Mouse (Mus musculus) forebrain, postnatal 0 days (tissue): ENCODE results near the gene Cdh20. TPM values are rescaled to one million over a fixed set of nuclear protein-coding genes. Genes with fewer than 3 reads are reported as not detected.

Source experiments
- ATAC-seq: fragments of 200-750 bp; cut with Nextera tagmentation; 2 replicates; pipeline ENCODE4 v1.8.0; 2017; ENCODE audit warnings: mild to moderate bottlenecking, moderate library complexity
- DNase-seq: peaks from one replicate; pipeline ENCODE4 v3.0.0-alpha.2; 2015
- H3K27ac ChIP-seq: fragments of 300-500 bp; sonication (generic); 2 replicates; pipeline ENCODE4 v1.5.1; 2014; ENCODE audit warnings: low read depth, mild to moderate bottlenecking, antibody characterized with exemption, low read length, moderate library complexity, mixed read lengths
- H3K27me3 ChIP-seq: fragments of 300-500 bp; sonication (generic); 2 replicates; pipeline ENCODE4 v1.6.1; 2014; ENCODE audit warnings: mild to moderate bottlenecking, low read length, mixed read lengths; ENCODE audit not compliant: insufficient read depth
- H3K36me3 ChIP-seq: fragments of 300-500 bp; sonication (generic); 2 replicates; pipeline ENCODE4 v1.6.1; 2014; ENCODE audit warnings: mild to moderate bottlenecking, moderate library complexity; ENCODE audit not compliant: insufficient read depth
- H3K4me1 ChIP-seq: fragments of 300-500 bp; sonication (generic); 2 replicates; pipeline ENCODE4 v1.6.1; 2014; ENCODE audit warnings: antibody characterized with exemption; ENCODE audit not compliant: insufficient read depth
- H3K4me2 ChIP-seq: fragments of 300-500 bp; sonication (generic); 2 replicates; pipeline ENCODE4 v1.6.1; 2014; ENCODE audit warnings: low read depth, mild to moderate bottlenecking, moderate library complexity
- H3K4me3 ChIP-seq: fragments of 300-500 bp; sonication (generic); 2 replicates; pipeline ENCODE4 v1.5.1; 2014; ENCODE audit warnings: low read depth, low read length, mixed read lengths
- H3K9ac ChIP-seq: fragments of 300-500 bp; sonication (generic); 2 replicates; pipeline ENCODE4 v1.6.1; 2014; ENCODE audit warnings: mild to moderate bottlenecking
- H3K9me3 ChIP-seq: fragments of 300-500 bp; sonication (generic); 2 replicates; pipeline ENCODE4 v1.6.1; 2016; ENCODE audit warnings: low read length
- CTCF ChIP-seq: sonication (generic); IDR thresholded peaks from 2 replicates; pipeline ENCODE4 v1.5.1; 2016; ENCODE audit warnings: antibody characterized with exemption, control low read depth, low read depth
- WGBS: fragments of 180-500 bp; shearing (Covaris S2); extraction: QIAGEN DNeasy Blood & Tissue Kit; methylation state at CpG from one replicate; pipeline ENCODE4 v1.1.7; 2014; 5-methylcytosine and 5-hydroxymethylcytosine counted together
- polyA plus RNA-seq: library from polyadenylated mRNA; unstranded; fragments of >200 nt; fragmentation: Nextera tagmentation; extraction: Ambion mirVana; gene quantifications from 2 replicates; pipeline ENCODE4 v1.2.1, GENCODE M21; 2015
- total RNA-seq: library from RNA; depleted of rRNA; stranded (reverse); fragments of >200 nt; gene quantifications from 2 replicates; pipeline ENCODE4 v1.2.3, GENCODE M21; 2014

The Cdh20 gene
- total and polyA plus RNA-seq, 2 experiments from 2014 or later, result 2.0 to 6.4 TPM

- no peak for ATAC-seq
- Histone ChIP-seq H3K9me3 (no peaks in the 10 kb centered on the region), H3K27ac (no peak overlapping the region), H3K36me3 (no peaks in the 10 kb centered on the region), H3K27me3 (no peaks in the 10 kb centered on the region), H3K4me2 (no peak overlapping the region), H3K4me3 (no peak overlapping the region), H3K9ac (no peak overlapping the region), H3K4me1 (no peaks in the 10 kb centered on the region)
- 83% methylated on average over 2 of the region's 2 CpGs for WGBS
- no peak for DNase-seq
- TF ChIP-seq CTCF, result no peak
Observed at GRCm38 (mm10) chr1:104828106-104828505, 59.8 kb downstream of the Cdh20 start.

GRCm38 (mm10) chr1:104838206-104838915, 70.0 kb downstream of the Cdh20 start:
- no peak for TF ChIP-seq CTCF

GRCm38 (mm10) chr1:104839051-104839450, 70.7 kb downstream of the Cdh20 start:
- H3K9me3 ChIP-seq, result no peaks in the 10 kb centered on the region
- H3K4me1 ChIP-seq, result peaks cover 10% of the 10 kb centered on the region
- TF ChIP-seq CTCF, result no peak
- H3K27ac ChIP-seq, result no peak overlapping the region
- no peak overlapping the region for H3K9ac ChIP-seq
- H3K4me2 ChIP-seq, result no peak overlapping the region
- ATAC-seq, result no peak
- no peak overlapping the region for H3K4me3 ChIP-seq
- no peak for DNase-seq
- H3K27me3 ChIP-seq, result no peaks in the 10 kb centered on the region
- no peaks in the 10 kb centered on the region for H3K36me3 ChIP-seq

More at GRCm38 (mm10) chr1:104838206-104838915, 70.0 kb downstream of the Cdh20 start:
- Histone ChIP-seq H3K4me2 (no peak overlapping the region), H3K4me1 (peaks cover 10% of the 10 kb centered on the region), H3K27ac (peak overlapping the region; percentile 57), H3K4me3 (no peak overlapping the region), H3K36me3 (no peaks in the 10 kb centered on the region), H3K9ac (no peak overlapping the region), H3K27me3 (no peaks in the 10 kb centered on the region), H3K9me3 (no peaks in the 10 kb centered on the region)
- 22% methylated on average over 4 of the region's 4 CpGs for WGBS
- DNase-seq (peak; percentile 64), ATAC-seq (peak; percentile 90)

- WGBS, result 15% methylated on average over 2 of the region's 2 CpGs
- ATAC-seq (no peak), DNase-seq (no peak)
- H3K4me2 ChIP-seq, result no peak overlapping the region
- H3K27ac ChIP-seq, result no peak overlapping the region
- no peaks in the 10 kb centered on the region for H3K4me1 ChIP-seq
- H3K4me3 ChIP-seq, result no peak overlapping the region
- H3K9me3 ChIP-seq, result no peaks in the 10 kb centered on the region
- no peak overlapping the region for H3K9ac ChIP-seq
- no peaks in the 10 kb centered on the region for H3K27me3 ChIP-seq
- TF ChIP-seq CTCF, result no peak
- no peaks in the 10 kb centered on the region for H3K36me3 ChIP-seq
Observed at GRCm38 (mm10) chr1:104848256-104848919, 80.1 kb downstream of the Cdh20 start.

- no peak for TF ChIP-seq CTCF
- no peaks in the 10 kb centered on the region for H3K27me3 ChIP-seq
- no peak overlapping the region for H3K9ac ChIP-seq
- no peak overlapping the region for H3K4me3 ChIP-seq
- H3K27ac ChIP-seq, result no peak overlapping the region
- DNase-seq (no peak), ATAC-seq (no peak)
- no peak overlapping the region for H3K4me2 ChIP-seq
- H3K9me3 ChIP-seq, result no peaks in the 10 kb centered on the region
- WGBS, result 23% methylated on average over 4 of the region's 4 CpGs
- no peaks in the 10 kb centered on the region for H3K4me1 ChIP-seq
- H3K36me3 ChIP-seq, result no peaks in the 10 kb centered on the region
Observed at GRCm38 (mm10) chr1:104848920-104849272, 80.6 kb downstream of the Cdh20 start.

GRCm38 (mm10) chr1:104877384-104877783, 109.1 kb downstream of the Cdh20 start:
- Histone ChIP-seq H3K4me3 (no peak overlapping the region), H3K9ac (no peak overlapping the region), H3K9me3 (no peaks in the 10 kb centered on the region), H3K27me3 (no peaks in the 10 kb centered on the region), H3K4me1 (no peaks in the 10 kb centered on the region), H3K4me2 (no peak overlapping the region), H3K36me3 (no peaks in the 10 kb centered on the region), H3K27ac (no peak overlapping the region)
- DNase-seq, result no peak
- ATAC-seq, result no peak
- no peak for TF ChIP-seq CTCF
- WGBS, result 44% methylated on average over 1 of the region's 1 CpGs

GRCm38 (mm10) chr1:104901815-104902214, 133.5 kb downstream of the Cdh20 start:
- no peak for TF ChIP-seq CTCF
- no peak for DNase-seq

More at GRCm38 (mm10) chr1:104901815-104902214, 133.5 kb downstream of the Cdh20 start:
- no peak overlapping the region for H3K27ac ChIP-seq
- no peak overlapping the region for H3K4me3 ChIP-seq
- H3K4me2 ChIP-seq, result no peak overlapping the region
- no peaks in the 10 kb centered on the region for H3K27me3 ChIP-seq
- no peak overlapping the region for H3K9ac ChIP-seq
- no peaks in the 10 kb centered on the region for H3K36me3 ChIP-seq
- H3K9me3 ChIP-seq, result no peaks in the 10 kb centered on the region
- ATAC-seq, result peak; percentile 54; the same call in 1 of the 2 replicates
- no peaks in the 10 kb centered on the region for H3K4me1 ChIP-seq
